Mouse (Mus musculus): Measurements from ENCODE around the gene Rrm2. TPM values are rescaled to one million over a fixed set of nuclear protein-coding genes. Genes with fewer than 3 reads are reported as not detected.

Gene Rrm2
- polyA plus RNA-seq (2014; fragmentation: Illumina TruSeq; extraction: RNeasy Lipid Tissue Mini Kit (QIAGEN cat#74804); ENCODE audit: low read depth, low replicate concordance), result 8.0 TPM

GRCm38 (mm10) chr12:24707954-24708823 lies at the start of gene Rrm2:
Gene Rrm2 (plus strand): TSS chr12:24708241.

GRCm38 (mm10) chr12:24681286-24682023 lies 26.6 kb upstream of the Rrm2 start, which contains the start of gene Cys1:
Gene Cys1 (minus strand): TSS chr12:24681813.

Other genes starting within 250 kb of the Rrm2 start
- 20.6 TPM for gene Taf1b, start 209.9 kb upstream of the Rrm2 start, polyA plus RNA-seq (2014; fragmentation: Illumina TruSeq; extraction: RNeasy Lipid Tissue Mini Kit (QIAGEN cat#74804); ENCODE audit: low read depth, low replicate concordance)
- 1.3 TPM for gene Grhl1, start 136.0 kb upstream of the Rrm2 start, polyA plus RNA-seq (2014; fragmentation: Illumina TruSeq; extraction: RNeasy Lipid Tissue Mini Kit (QIAGEN cat#74804); ENCODE audit: low read depth, low replicate concordance)
- gene Klf11, start 57.0 kb upstream of the Rrm2 start, polyA plus RNA-seq (2014; fragmentation: Illumina TruSeq; extraction: RNeasy Lipid Tissue Mini Kit (QIAGEN cat#74804); ENCODE audit: low read depth, low replicate concordance), result 10.5 TPM
- 13.3 TPM for gene Cys1, start 26.4 kb upstream of the Rrm2 start, polyA plus RNA-seq (2014; fragmentation: Illumina TruSeq; extraction: RNeasy Lipid Tissue Mini Kit (QIAGEN cat#74804); ENCODE audit: low read depth, low replicate concordance)
- gene Mboat2, start 122.6 kb downstream of the Rrm2 start, polyA plus RNA-seq (2014; fragmentation: Illumina TruSeq; extraction: RNeasy Lipid Tissue Mini Kit (QIAGEN cat#74804); ENCODE audit: low read depth, low replicate concordance), result 18.8 TPM

Data from kidney, adult 10 weeks (tissue).